Mouse (Mus musculus) heart, adult 2 months (tissue): ENCODE results near the gene Batf2.

Source experiments
- CTCF ChIP-seq: fragments of 200-600 bp; IDR thresholded peaks from 2 replicates; pipeline ENCODE4 v1.8.1; 2022; ENCODE audit warnings: antibody characterized with exemption, mild to moderate bottlenecking, moderate library complexity
- EP300 ChIP-seq: fragments of 200-500 bp; IDR thresholded peaks from 2 replicates; pipeline ENCODE4 v1.6.1; 2011; ENCODE audit warnings: low read depth, low read length, control low read depth; ENCODE audit not compliant: insufficient read depth
- POLR2A ChIP-seq: fragments of 200-500 bp; IDR thresholded peaks from 2 replicates; pipeline ENCODE4 v1.6.1; 2011; ENCODE audit warnings: mild to moderate bottlenecking, low read depth, low read length, control low read depth; ENCODE audit not compliant: insufficient read depth

DNA sequence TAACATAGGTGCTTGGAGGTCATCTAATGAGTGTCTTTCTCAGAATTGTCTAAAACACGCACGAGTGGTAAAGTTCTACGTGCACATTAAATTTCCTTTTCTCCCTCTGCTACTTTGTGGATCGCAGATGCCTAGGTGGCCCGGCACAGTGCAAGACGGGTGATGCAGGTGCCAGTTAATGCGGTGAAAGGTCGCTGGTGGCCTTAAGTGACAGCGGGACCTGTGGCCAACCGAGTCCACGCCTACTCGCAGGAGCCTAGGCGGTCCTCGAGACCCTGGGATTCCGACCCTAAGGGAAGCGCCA is 457 bp upstream of the Batf2 start:
- no peak for TF ChIP-seq CTCF
- no peak for TF ChIP-seq POLR2A
- no peak for TF ChIP-seq EP300
